Mouse (Mus musculus) CH12.LX (cell line): ENCODE measurements at regions not wholly inside any gene's neighbourhood (a gene's known extent, or its start where the extent isn't known, plus 50 kb on each side); places are given as distances from the start of the nearest gene placed in this dataset.

Experiments used
- BHLHE40 ChIP-seq: IDR thresholded peaks from 2 replicates; pipeline ENCODE4 v1.6.1; 2011; ENCODE audit warnings: mild to moderate bottlenecking, low read depth, low read length, improper control_type of control experiment
- CTCF ChIP-seq, 2 experiments: IDR thresholded peaks in 1 of 2; conservative IDR thresholded peaks in 1 of 2; 2 replicates each; pipeline ENCODE4 v1.5.1; 2011 to 2012; ENCODE audit warnings: low read depth in 2 of 2, low read length in 2 of 2, improper control_type of control experiment in 1 of 2, inconsistent platforms in 1 of 2, mild to moderate bottlenecking in 1 of 2, moderate library complexity in 1 of 2
- E2F4 ChIP-seq: IDR thresholded peaks from 2 replicates; pipeline ENCODE4 v1.6.1; 2011; ENCODE audit warnings: low read depth, low read length, improper control_type of control experiment; ENCODE audit not compliant: insufficient replicate concordance
- EP300 ChIP-seq: IDR thresholded peaks from 2 replicates; pipeline ENCODE4 v1.6.1; 2011; ENCODE audit warnings: low read length, improper control_type of control experiment
- JUND ChIP-seq: conservative IDR thresholded peaks from 2 replicates; pipeline ENCODE4 v1.6.1; 2011; ENCODE audit warnings: low read depth, low read length, improper control_type of control experiment
- PAX5 ChIP-seq: IDR thresholded peaks from 2 replicates; pipeline ENCODE4 v1.6.1; 2012; ENCODE audit warnings: low read length, inconsistent platforms, mixed read lengths
- POLR2A ChIP-seq: IDR thresholded peaks from 2 replicates; pipeline ENCODE4 v1.6.1; 2011; ENCODE audit warnings: low read depth, mild to moderate bottlenecking, improper control_type of control experiment, low read length
- RAD21 ChIP-seq: IDR thresholded peaks from 2 replicates; pipeline ENCODE4 v1.6.1; 2011; ENCODE audit warnings: low read depth, mild to moderate bottlenecking, low read length, improper control_type of control experiment, moderate library complexity
- SIN3A ChIP-seq: IDR thresholded peaks from 2 replicates; pipeline ENCODE4 v1.6.1; 2012; ENCODE audit warnings: low read length, improper control_type of control experiment, inconsistent platforms
- SMC3 ChIP-seq: IDR thresholded peaks from 2 replicates; pipeline ENCODE4 v1.6.1; 2011; ENCODE audit warnings: low read depth, low read length, improper control_type of control experiment
- ZC3H11A ChIP-seq: IDR thresholded peaks from 2 replicates; pipeline ENCODE4 v1.6.1; 2012; ENCODE audit warnings: low read depth, mild to moderate bottlenecking, inconsistent platforms, low read length, improper control_type of control experiment

DNA sequence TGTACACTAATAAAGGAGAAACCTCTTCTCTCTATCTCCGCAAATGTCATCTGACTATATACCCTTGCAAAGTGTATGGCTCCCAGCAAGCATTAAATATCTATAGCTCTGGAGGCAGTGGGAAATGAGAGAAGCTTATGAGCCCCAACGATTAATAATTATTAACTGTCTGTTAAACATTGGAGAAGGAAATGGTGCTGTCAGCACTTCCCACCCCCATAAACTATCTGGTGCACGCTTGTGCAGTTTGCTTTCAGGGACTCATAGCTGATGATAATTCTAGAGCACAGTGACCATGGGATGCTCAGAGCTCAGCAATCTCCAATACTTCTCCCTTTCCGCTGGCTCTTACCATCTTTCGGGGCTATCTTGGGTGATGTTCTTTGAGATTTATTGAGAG lies 541.2 kb downstream of the Grxcr1 start:
- TF ChIP-seq EP300 (no peak), SIN3A (no peak), ZC3H11A (no peak), POLR2A (no peak), CTCF (conservative IDR thresholded peaks at IDR 0.05 in 1 of 2, IDR thresholded peaks at IDR 0.05 in 1 of 2; ENCODE audit: low read depth in 2 of 2, low read length in 2 of 2) (no peak), JUND (no peak), PAX5 (no peak), BHLHE40 (no peak), SMC3 (no peak), RAD21 (no peak), E2F4 (no peak)
